Mouse (Mus musculus) v-Abl transformed pro-B cells (cell line): Measurements from ENCODE around the gene Fut11.

Experiments used
- in situ Hi-C, 2 experiments: fragments of 400-800 bp; cut with MboI; formaldehyde crosslinking; loops; one replicate each; pipeline ENCODE4 v1.15.1; 2025; ENCODE audit not compliant: unreplicated experiment in 2 of 2

Fut11 gene

DNA sequence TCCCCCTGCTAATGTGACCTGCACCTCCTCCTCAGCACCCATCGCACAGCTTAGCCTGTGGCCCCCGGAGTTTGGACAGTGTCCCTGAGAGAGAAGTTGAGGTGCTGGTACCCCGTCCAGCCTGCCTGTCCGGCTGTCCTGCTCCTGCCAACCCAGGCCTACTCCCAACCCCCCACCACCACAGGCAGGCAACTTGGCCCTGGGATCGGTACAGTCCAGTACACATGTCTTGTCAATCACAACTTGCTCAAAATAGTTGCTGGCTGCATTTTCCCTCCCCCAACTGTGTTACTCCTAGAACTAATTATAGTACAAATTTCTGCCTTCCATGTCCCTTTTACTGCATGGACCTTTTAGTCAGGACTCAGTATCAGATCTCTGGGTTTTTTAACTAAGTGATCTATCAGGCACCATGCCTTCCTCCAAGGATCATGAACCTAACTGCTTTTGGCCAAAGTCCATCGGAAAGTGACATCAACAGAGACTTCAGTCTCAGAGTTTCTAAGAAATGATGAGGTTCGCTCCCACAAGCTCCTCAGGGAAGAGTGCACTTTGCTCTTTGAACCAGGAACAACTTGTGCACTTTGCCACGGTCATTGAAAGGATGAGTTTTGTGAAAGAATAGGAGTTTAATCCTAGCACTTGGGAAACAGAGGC, 26.5 kb upstream of the Fut11 start, which contains the start of gene Synpo2l:
TSS of gene Synpo2l (minus strand) at position 201 of the 657 bp plus-strand sequence.
- in situ Hi-C loops = loop anchor here (10.0 to 25.0 kb wide), 4 partner anchors 323 to 681 kb away; partner anchors contain the start of genes Ecd (in 2 of the 2), Fam149b (in 2 of the 2) and Gng2 (in 1 of the 2)

DNA sequence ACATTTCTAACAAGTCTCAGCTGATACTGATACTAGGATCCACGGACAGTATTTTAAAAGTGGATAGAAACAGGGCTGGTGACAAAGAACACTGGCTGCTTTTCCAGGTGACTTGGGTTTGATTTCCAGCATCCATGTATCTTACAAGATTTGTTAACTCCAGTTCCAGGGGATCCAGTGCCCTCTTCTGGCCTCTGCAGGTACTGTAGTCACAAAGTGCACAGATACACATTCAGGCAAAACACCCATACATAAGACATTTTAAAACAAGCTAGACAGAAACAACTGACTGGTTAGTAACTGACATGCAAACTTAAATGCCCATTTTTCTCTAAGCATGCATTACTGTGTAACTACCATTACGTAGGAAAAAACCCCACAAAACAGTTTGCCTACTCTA, 21.8 kb upstream of the Fut11 start:
- in situ Hi-C loops = loop anchor here (25.0 kb wide), 3 partner anchors 561 to 686 kb away; partner anchors contain the start of gene Gng2 (in 1 of the 2)

GRCm38 (mm10) chr14:20673735-20674063, 21.1 kb upstream of the Fut11 start:
- in situ Hi-C loops = loop anchor here (25.0 kb wide), 3 partner anchors 561 to 686 kb away; partner anchors contain the start of gene Gng2 (in 1 of the 2)

- in situ Hi-C loops = loop anchor here (25.0 kb wide), 3 partner anchors 562 to 687 kb away; partner anchors contain the start of gene Gng2 (in 1 of the 2)
These were observed 20.5 kb upstream of the Fut11 start, which contains the start of gene Sec24c for GRCm38 (mm10) chr14:20674064-20674833. Gene Sec24c (plus strand): TSS chr14:20674308.

DNA sequence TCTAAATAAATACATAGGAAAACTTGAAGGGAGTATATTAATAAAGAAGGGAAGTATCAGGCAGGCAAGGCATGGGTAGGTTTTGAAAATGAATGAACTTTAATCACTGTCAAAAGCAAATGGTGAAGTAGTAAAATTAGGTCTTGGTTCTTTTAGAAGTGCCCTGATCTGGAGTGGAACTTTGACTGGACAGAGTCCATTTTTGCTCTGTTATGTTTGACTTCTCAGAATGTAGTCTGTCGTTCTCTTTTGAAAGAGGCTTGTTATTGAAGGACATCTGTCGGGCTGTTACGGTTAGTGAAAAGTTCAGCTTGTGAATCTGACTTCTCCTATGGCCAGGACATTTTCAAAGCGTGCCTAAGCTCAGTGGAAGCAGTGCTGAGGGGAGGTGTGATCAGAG, 16.9 kb upstream of the Fut11 start:
- in situ Hi-C loops = no loop called here

DNA sequence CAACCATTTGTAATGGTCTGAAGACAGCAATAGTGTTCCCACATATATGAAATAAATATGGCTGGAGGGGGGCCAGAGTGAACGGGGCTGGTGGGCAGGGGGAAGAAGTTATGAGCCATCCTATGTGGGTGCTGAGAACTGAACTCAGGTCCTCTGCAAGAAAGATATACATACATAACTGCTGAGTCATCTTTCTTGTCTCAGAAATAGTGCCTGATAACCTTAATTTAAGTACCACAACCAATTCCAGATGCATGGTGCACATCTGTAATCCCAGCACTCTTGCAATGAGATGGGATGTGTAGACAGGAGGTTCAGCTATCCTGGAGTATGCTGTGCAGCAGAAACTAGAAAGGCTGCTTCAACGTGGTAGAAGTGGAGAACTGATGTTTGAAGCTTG, 13.0 kb upstream of the Fut11 start:
- in situ Hi-C loops = no loop called here

DNA sequence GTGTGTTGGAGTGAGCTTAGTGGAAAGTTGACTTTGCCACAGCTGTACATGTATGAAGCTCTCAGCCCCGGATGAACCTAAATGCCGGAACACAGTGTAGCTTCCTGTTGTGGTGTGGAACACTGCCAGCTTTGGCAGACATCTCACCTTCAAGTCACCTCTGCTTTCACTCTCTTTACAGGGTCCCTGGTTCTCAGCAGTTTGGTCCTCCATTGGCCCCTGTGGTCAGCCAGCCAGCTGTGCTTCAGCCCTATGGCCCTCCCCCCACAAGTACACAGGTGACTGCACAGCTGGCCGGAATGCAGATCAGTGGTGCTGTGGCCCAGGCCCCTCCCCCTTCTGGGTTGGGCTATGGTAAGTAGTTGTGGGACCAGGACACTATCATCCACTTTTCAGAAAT, 12.3 kb upstream of the Fut11 start:
- in situ Hi-C loops = no loop called here

- in situ Hi-C loops = no loop called here
These were observed 8.2 kb upstream of the Fut11 start for GRCm38 (mm10) chr14:20686576-20686975.

- in situ Hi-C loops = no loop called here
These were observed 5.8 kb upstream of the Fut11 start for GRCm38 (mm10) chr14:20689009-20689408.

DNA sequence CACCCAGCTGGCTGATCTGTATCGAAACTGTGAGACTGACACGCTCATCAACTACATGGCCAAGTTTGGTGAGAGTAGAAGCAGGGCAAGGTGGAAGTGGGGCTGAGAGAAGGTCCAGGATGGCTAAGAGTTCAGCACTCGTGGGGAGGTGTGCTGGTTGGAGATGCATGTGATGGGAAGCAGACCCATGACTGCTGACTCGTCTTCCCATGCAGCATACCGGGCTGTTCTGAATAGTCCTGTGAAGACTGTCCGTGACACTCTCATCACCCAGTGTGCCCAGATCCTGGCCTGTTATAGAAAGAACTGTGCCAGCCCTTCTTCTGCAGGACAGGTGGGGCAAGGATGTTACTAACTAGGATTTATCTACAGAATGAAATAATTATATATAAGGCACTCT, 3.0 kb upstream of the Fut11 start:
- in situ Hi-C loops = no loop called here

- in situ Hi-C loops = no loop called here
These were observed 1.1 kb upstream of the Fut11 start for GRCm38 (mm10) chr14:20693589-20694101.

DNA sequence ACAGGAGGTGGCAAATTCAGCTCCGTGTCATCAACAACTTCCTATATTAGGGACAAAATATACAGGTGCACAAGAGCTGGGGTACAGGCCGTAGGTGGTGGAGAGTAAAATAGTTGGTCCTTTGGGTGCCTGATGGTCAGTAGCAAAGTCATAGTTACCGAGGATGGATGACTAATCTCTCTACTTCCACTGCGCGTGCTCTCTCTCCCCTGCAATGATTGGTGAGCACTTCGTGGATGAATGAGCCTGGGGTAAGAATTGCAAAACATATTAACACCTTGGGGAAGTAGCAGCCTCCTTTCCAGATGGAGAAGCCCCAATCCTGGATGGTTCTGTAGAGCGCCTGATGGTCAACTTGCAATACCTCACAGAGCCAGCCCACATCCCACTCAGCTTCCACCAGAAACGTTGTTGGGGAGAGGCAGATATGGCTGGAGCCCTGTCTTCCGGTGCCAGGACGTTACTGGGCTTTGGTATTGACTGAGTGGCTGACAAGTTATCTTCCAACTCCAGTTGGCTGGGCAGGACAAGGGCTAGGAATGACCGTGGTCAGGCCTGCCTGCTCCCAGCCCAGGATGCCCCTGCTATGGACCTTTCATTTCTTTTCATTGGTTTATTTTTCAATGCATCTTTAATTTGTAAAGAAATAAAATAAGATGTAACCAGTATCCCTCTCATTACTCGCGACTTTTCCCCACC, 434 bp upstream of the Fut11 start:
- in situ Hi-C loops = no loop called here

- in situ Hi-C loops = loop anchor here in 1 of 2 experiments (5.0 kb wide), 1 partner anchor 101 kb away; no protein-coding TSS in a partner anchor
These were observed 1.2 kb downstream of the Fut11 start for GRCm38 (mm10) chr14:20695761-20696520.

- in situ Hi-C loops = loop anchor here in 1 of 2 experiments (5.0 kb wide), 1 partner anchor 100 kb away; no protein-coding TSS in a partner anchor
These were observed 2.2 kb downstream of the Fut11 start for GRCm38 (mm10) chr14:20696986-20697385.

GRCm38 (mm10) chr14:20698515-20698914, 3.7 kb downstream of the Fut11 start:
- in situ Hi-C loops = loop anchor here in 1 of 2 experiments (5.0 kb wide), 1 partner anchor 99 kb away; no protein-coding TSS in a partner anchor

DNA sequence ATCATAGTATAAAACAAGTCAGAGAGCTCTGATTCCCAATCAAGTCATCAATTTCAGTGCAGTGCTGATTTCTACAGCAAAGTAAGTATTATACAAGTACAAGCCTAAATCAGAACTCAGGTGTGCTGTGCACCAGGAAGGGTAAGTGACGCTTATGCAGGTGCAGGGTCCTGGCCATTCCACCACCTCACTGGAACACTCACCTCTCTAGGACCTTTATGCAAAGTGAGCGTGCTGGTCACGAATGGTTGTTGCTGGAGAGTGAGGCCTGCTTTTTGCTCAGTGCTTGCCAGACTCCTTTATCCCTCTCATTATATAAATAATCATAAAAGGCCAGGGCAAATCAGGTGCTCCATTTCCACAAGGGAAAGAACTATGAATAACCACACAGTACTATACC, 5.6 kb downstream of the Fut11 start:
- in situ Hi-C loops = no loop called here

DNA sequence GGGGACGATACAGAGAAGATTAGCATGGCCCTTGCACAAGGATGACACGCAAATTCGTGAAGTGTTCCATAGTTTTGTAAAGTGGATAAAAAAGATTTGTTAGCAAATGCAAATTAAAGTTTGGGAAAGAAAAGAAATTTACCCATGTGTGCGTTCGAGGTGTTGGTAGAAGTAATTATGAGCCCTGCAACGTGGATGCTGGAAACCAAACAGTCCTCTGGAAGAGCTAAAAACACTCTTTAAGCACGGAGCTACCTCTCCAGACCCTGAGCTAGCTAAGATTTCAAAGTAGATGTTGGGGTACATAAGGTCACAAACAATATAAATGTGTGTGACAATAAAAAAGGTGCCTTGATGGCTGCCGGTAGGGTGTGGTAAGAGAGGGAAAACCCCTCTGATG, 6.8 kb downstream of the Fut11 start:
- in situ Hi-C loops = no loop called here

GRCm38 (mm10) chr14:20702096-20702740, 7.5 kb downstream of the Fut11 start:
- in situ Hi-C loops = no loop called here

GRCm38 (mm10) chr14:20702741-20703381, 8.1 kb downstream of the Fut11 start, which contains the start of gene Chchd1:
Gene Chchd1 (plus strand): TSS chr14:20703006.
- in situ Hi-C loops = no loop called here
